ENCODE assay signal across 1 mouse cellular context in the genomic region with DNA sequence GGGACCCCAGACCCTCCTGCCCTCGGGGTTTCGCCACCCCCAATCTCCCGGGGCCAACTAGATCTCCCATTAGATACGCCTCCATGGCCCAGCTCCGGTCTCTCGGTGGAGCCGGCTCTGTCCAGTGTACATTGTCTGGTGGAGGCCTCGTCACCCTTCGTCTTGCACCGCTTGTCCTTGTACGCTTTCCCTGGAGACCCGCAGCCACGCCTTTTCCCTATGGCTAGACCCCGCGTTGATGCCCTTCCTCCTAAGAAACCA.
TF ChIP-seq lines count a peak whose summit lies in the region.

No protein-coding gene starts in this region.

TF ChIP-seq in MEL, 35 proteins besides CTCF, POLR2A, EP300 and RAD21:
- no peak for TF ChIP-seq GATA1 (IDR thresholded peaks at IDR 0.05; ENCODE audit: low read depth, low read length)
- no peak for TF ChIP-seq MAFK (IDR thresholded peaks at IDR 0.05; ENCODE audit: borderline replicate concordance, low read depth, low read length)
- TF ChIP-seq ETS1 (IDR thresholded peaks at IDR 0.05; ENCODE audit: low read depth, low read length), result no peak
- TF ChIP-seq MAZ (IDR thresholded peaks at IDR 0.05; ENCODE audit: low read depth, low read length), result no peak
- TF ChIP-seq SMC3 (IDR thresholded peaks at IDR 0.05; ENCODE audit: low read depth, low read length), result no peak
- no peak for TF ChIP-seq MYB (IDR thresholded peaks at IDR 0.05; ENCODE audit: low read depth, low read length)
- TF ChIP-seq MAX (IDR thresholded peaks at IDR 0.05; ENCODE audit: low read length), result no peak
- TF ChIP-seq ZC3H11A (IDR thresholded peaks at IDR 0.05; ENCODE audit: low read depth, low read length), result no peak
- no peak for TF ChIP-seq UBTF (IDR thresholded peaks at IDR 0.05; ENCODE audit: borderline replicate concordance, insufficient read depth, low read depth, low read length)
- TF ChIP-seq ZNF384 (IDR thresholded peaks at IDR 0.05; ENCODE audit: low read depth, low read length), result no peak
- TF ChIP-seq ZMIZ1 (IDR thresholded peaks at IDR 0.05; ENCODE audit: low read depth, low read length), result no peak
- no peak for TF ChIP-seq POLR2AphosphoS2 (IDR thresholded peaks at IDR 0.05; ENCODE audit: low read length)
- no peak for TF ChIP-seq KAT2A (conservative IDR thresholded peaks at IDR 0.05; ENCODE audit: low read depth, low read length)
- TF ChIP-seq ELF1 (IDR thresholded peaks at IDR 0.05; ENCODE audit: low read depth, low read length), result no peak
- no peak for TF ChIP-seq GABPA (IDR thresholded peaks at IDR 0.05; ENCODE audit: low read depth, low read length)
- no peak for TF ChIP-seq CHD1 (IDR thresholded peaks at IDR 0.05; ENCODE audit: low read depth, low read length)
